Mouse (Mus musculus) gastrocnemius, postnatal 14 days (tissue): ENCODE results near the gene Zmynd10. TPM values are rescaled to one million over a fixed set of nuclear protein-coding genes. Genes with fewer than 3 reads are reported as not detected.

ENCODE experiments used
- DNase-seq: peaks from one replicate; pipeline ENCODE4 v3.0.0; 2021; ENCODE audit warnings: mixed read lengths
- intact Hi-C: fragments of 180-260 bp; cut with DNase I; formaldehyde crosslinking; loops from one replicate; pipeline ENCODE4 v1.15.1; 2025; ENCODE audit warnings: low total_unique reads
- total RNA-seq, 2 experiments: library from RNA; stranded (reverse); gene quantifications; 2 replicates each; pipeline ENCODE4 v1.2.3; 2021

Gene Zmynd10
- total RNA-seq, 2 experiments from 2014 or later = not detected

- no peak for DNase-seq
- intact Hi-C loops = no loop called here
Observed at GRCm38 (mm10) chr9:107575579-107576356, 28.7 kb downstream of the Zmynd10 start.

- intact Hi-C loops = no loop called here
Observed at GRCm38 (mm10) chr9:107576357-107577107, 29.4 kb downstream of the Zmynd10 start, which contains the start of gene Hyal1. Hyal1 (plus strand) TSS chr9:107576927.

GRCm38 (mm10) chr9:107577871-107578270 lies 30.8 kb downstream of the Zmynd10 start:
- DNase-seq = no peak
- intact Hi-C loops = no loop called here

More at GRCm38 (mm10) chr9:107576357-107577107, 29.4 kb downstream of the Zmynd10 start, which contains the start of gene Hyal1:
- DNase-seq = peak; percentile 91

- intact Hi-C loops = no loop called here
- DNase-seq = no peak
Observed at GRCm38 (mm10) chr9:107578587-107578986, 31.5 kb downstream of the Zmynd10 start, which contains the start of gene Naa80. Naa80 (plus strand) TSS chr9:107578887.

GRCm38 (mm10) chr9:107579023-107579900 lies 32.2 kb downstream of the Zmynd10 start:
- intact Hi-C loops = no loop called here

GRCm38 (mm10) chr9:107580501-107581317 lies 33.6 kb downstream of the Zmynd10 start, which contains the start of gene Hyal3:
Hyal3 (plus strand) TSS chr9:107580818.
- peak; percentile 91 for DNase-seq
- intact Hi-C loops = no loop called here

More at GRCm38 (mm10) chr9:107579023-107579900, 32.2 kb downstream of the Zmynd10 start:
- no peak for DNase-seq

- DNase-seq = no peak
- intact Hi-C loops = no loop called here
Observed at GRCm38 (mm10) chr9:107581584-107581983, 34.5 kb downstream of the Zmynd10 start.

- intact Hi-C loops = no loop called here
- DNase-seq = no peak
Observed at GRCm38 (mm10) chr9:107582509-107583062, 35.5 kb downstream of the Zmynd10 start.

GRCm38 (mm10) chr9:107583174-107583573 lies 36.1 kb downstream of the Zmynd10 start:
- intact Hi-C loops = no loop called here
- no peak for DNase-seq

GRCm38 (mm10) chr9:107586504-107586903 lies 39.4 kb downstream of the Zmynd10 start:
- intact Hi-C loops = no loop called here
- DNase-seq = no peak

GRCm38 (mm10) chr9:107586974-107587832 lies 40.1 kb downstream of the Zmynd10 start, which contains the start of gene Ifrd2:
Ifrd2 (plus strand) TSS chr9:107587642.
- DNase-seq = peak; percentile 97
- intact Hi-C loops = no loop called here

- DNase-seq = peak; percentile 56
Observed at GRCm38 (mm10) chr9:107587833-107588639, 40.9 kb downstream of the Zmynd10 start.

GRCm38 (mm10) chr9:107590058-107590772 lies 43.1 kb downstream of the Zmynd10 start:
- DNase-seq = peak; percentile 66
- intact Hi-C loops = no loop called here

More at GRCm38 (mm10) chr9:107587833-107588639, 40.9 kb downstream of the Zmynd10 start:
- intact Hi-C loops = no loop called here

- DNase-seq = no peak
- intact Hi-C loops = no loop called here
Observed at GRCm38 (mm10) chr9:107590773-107591060, 43.6 kb downstream of the Zmynd10 start.

- intact Hi-C loops = no loop called here
- peak; percentile 67 for DNase-seq
Observed at GRCm38 (mm10) chr9:107593101-107593976, 46.2 kb downstream of the Zmynd10 start.
